9 mouse cellular contexts compared by ENCODE assay signal in the genomic region with DNA sequence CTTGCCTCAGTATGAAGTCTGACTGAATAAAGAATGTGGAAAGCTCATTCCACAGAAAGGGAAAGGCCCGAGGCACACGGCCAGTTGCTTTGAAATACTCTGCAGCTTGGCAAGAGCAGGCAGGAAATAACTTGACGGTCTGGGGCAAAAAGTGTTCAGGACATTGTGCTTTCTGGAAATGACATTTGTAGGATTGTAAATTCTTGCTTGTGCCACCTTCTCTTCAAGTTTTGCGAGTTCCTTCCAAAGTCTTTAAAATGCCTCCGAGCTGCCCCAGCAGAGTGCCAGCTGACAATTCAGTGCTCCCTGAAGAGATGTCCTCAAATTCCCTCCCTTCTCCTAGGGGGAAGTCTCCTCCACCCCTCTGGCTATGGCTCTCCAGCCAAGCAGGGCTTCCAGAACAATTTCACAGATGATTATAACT. TPM values are rescaled to one million over a fixed set of nuclear protein-coding genes. Genes with fewer than 3 reads are reported as not detected.
DNase-seq lines count a peak whose midpoint lies in the region; ATAC-seq and TF ChIP-seq lines count a peak whose summit lies in the region.
"Had no signal": no experiment of that assay in that cellular context is flagged by ENCODE, and none has a peak within 500 bp of the region (broad histone marks: within the 10 kb centered on the region; RNA-seq: fewer than 3 reads in every experiment).

No protein-coding gene starts in this region.

- no peak overlapping the region for H3K4me2 ChIP-seq in limb, embryonic 12.5 days
- H3K4me2 ChIP-seq in forebrain, embryonic 16.5 days (ENCODE audit: low read length): no peak overlapping the region
- H3K4me2 ChIP-seq: liver, embryonic 15.5 days had no signal

- H3K9ac ChIP-seq in limb, embryonic 12.5 days (replicated peaks): no peak overlapping the region
- no peak overlapping the region for H3K9ac ChIP-seq in forebrain, embryonic 16.5 days (replicated peaks; ENCODE audit: low read depth, low read length)
- H3K9ac ChIP-seq: liver, embryonic 15.5 days had no signal

- H3K36me3 ChIP-seq in limb, embryonic 12.5 days: no peaks in the 10 kb centered on the region
- H3K36me3 ChIP-seq in limb, embryonic 10.5 days: no peaks in the 10 kb centered on the region
- no peaks in the 10 kb centered on the region for H3K36me3 ChIP-seq in forebrain, embryonic 16.5 days (ENCODE audit: control insufficient read depth, insufficient read depth)
- H3K36me3 ChIP-seq: liver, embryonic 15.5 days had no signal

- peaks cover 18% of the 10 kb centered on the region for H3K4me1 ChIP-seq in limb, embryonic 12.5 days (replicated peaks)
- H3K4me1 ChIP-seq in limb, embryonic 10.5 days: peaks cover 32% of the 10 kb centered on the region
- H3K4me1 ChIP-seq in forebrain, embryonic 16.5 days (replicated peaks; ENCODE audit: control insufficient read depth, insufficient read depth, low read length): no peaks in the 10 kb centered on the region
- H3K4me1 ChIP-seq: liver, embryonic 15.5 days had no signal

- no peak overlapping the region for H3K4me3 ChIP-seq in limb, embryonic 12.5 days (replicated peaks)
- no peak overlapping the region for H3K4me3 ChIP-seq in limb, embryonic 10.5 days
- no peak overlapping the region for H3K4me3 ChIP-seq in layer of hippocampus, adult 2 months
- no peak overlapping the region for H3K4me3 ChIP-seq in forebrain, embryonic 16.5 days (replicated peaks; ENCODE audit: low read length)
- H3K4me3 ChIP-seq: liver, embryonic 15.5 days had no signal

- DNase-seq in limb, embryonic 10.5 days (ENCODE audit: low spot score): no peak
- peak; percentile 45 for DNase-seq in fibroblast of lung, adult 2 months (ENCODE audit: low read depth)
- DNase-seq in heart, postnatal 4 days: peak; percentile 67
- DNase-seq in lung, postnatal 14 days: peak; percentile 74
- no peak for DNase-seq in layer of hippocampus, adult 2 months (ENCODE audit: low spot score in 2 of 2)
- DNase-seq in left cerebral cortex, adult 11 months (ENCODE audit: low spot score): no peak

- no peaks in the 10 kb centered on the region for H3K27me3 ChIP-seq in limb, embryonic 12.5 days
- H3K27me3 ChIP-seq in limb, embryonic 10.5 days (ENCODE audit: low read depth, poor library complexity, severe bottlenecking): no peaks in the 10 kb centered on the region
- H3K27me3 ChIP-seq in forebrain, embryonic 16.5 days (replicated peaks; ENCODE audit: control insufficient read depth, insufficient read depth, low read length): no peaks in the 10 kb centered on the region
- H3K27me3 ChIP-seq: liver, embryonic 15.5 days had no signal

- no peak for TF ChIP-seq CTCF in layer of hippocampus, adult 2 months (conservative IDR thresholded peaks at IDR 0.05)

- H3K27ac ChIP-seq in limb, embryonic 12.5 days: peak overlapping the region; percentile 53; the same call in 1 of the 2 replicates
- no peak overlapping the region for H3K27ac ChIP-seq in limb, embryonic 10.5 days
- H3K27ac ChIP-seq in layer of hippocampus, adult 2 months: no peak overlapping the region
- H3K27ac ChIP-seq in forebrain, embryonic 16.5 days (ENCODE audit: low read length): no peak overlapping the region
- H3K27ac ChIP-seq: liver, embryonic 15.5 days had no signal

- no peaks in the 10 kb centered on the region for H3K9me3 ChIP-seq in limb, embryonic 12.5 days
- H3K9me3 ChIP-seq in limb, embryonic 10.5 days (replicated peaks): no peaks in the 10 kb centered on the region
- H3K9me3 ChIP-seq in forebrain, embryonic 16.5 days (ENCODE audit: control insufficient read depth, low read length): no peaks in the 10 kb centered on the region
- H3K9me3 ChIP-seq: liver, embryonic 15.5 days had no signal

- WGBS in limb, embryonic 12.5 days: 38% methylated on average over 5 of the region's 5 CpGs
- 56% methylated on average over 5 of the region's 5 CpGs for WGBS in limb, embryonic 10.5 days
- WGBS in forebrain, embryonic 16.5 days: 51% methylated on average over 5 of the region's 5 CpGs

- ATAC-seq in limb, embryonic 12.5 days (ENCODE audit: insufficient number of reproducible peaks, insufficient read depth, low FRiP score, low TSS enrichment, low read depth): no peak
- ATAC-seq in forebrain, embryonic 16.5 days: no peak

RNA-seq across cellular contexts. Expression of a gene that starts 2.1 kb away (rescaled TPM):
- 0.95 and 1.5 TPM in 2 replicates for polyA plus RNA-seq in limb, embryonic 12.5 days (2016; fragmentation: Nextera tagmentation; extraction: Ambion mirVana)
- 0.84 and 0.88 TPM in 2 replicates for polyA plus RNA-seq in limb, embryonic 10.5 days (2016; fragmentation: Nextera tagmentation; extraction: Ambion mirVana)
- under 1 TPM; 0.79 to 0.99 TPM for total RNA-seq in heart, postnatal 4 days (2021)
- total RNA-seq in layer of hippocampus, adult 2 months (2021): 1 to 10 TPM in 1 of 2 experiments, under 1 TPM in 1; 0.32 to 1.0 TPM
- polyA plus RNA-seq in forebrain, embryonic 16.5 days (2015; fragmentation: Nextera tagmentation; extraction: Ambion mirVana): 0.08 TPM in 1 of 2 replicates, not detected in the other

RNA-seq across cellular contexts. Expression of a gene that starts 36.1 kb away (rescaled TPM):
- polyA plus RNA-seq in limb, embryonic 12.5 days (2016; fragmentation: Nextera tagmentation; extraction: Ambion mirVana): not detected in 2 replicates
- polyA plus RNA-seq in limb, embryonic 10.5 days (2016; fragmentation: Nextera tagmentation; extraction: Ambion mirVana): not detected in 2 replicates
- under 1 TPM; 0.25 to 0.41 TPM for total RNA-seq in heart, postnatal 4 days (2021)
- total RNA-seq in layer of hippocampus, adult 2 months (2021): not detected
- polyA plus RNA-seq in forebrain, embryonic 16.5 days (2015; fragmentation: Nextera tagmentation; extraction: Ambion mirVana): not detected in 2 replicates

RNA-seq across cellular contexts. Expression of a gene that starts 44.1 kb away (rescaled TPM):
- not detected in 2 replicates for polyA plus RNA-seq in limb, embryonic 12.5 days (2016; fragmentation: Nextera tagmentation; extraction: Ambion mirVana)
- polyA plus RNA-seq in limb, embryonic 10.5 days (2016; fragmentation: Nextera tagmentation; extraction: Ambion mirVana): 14.7 and 16.1 TPM in 2 replicates
- 100 to 1,000 TPM; 134 to 144 TPM for total RNA-seq in heart, postnatal 4 days (2021)
- 10 to 100 TPM; 28.5 to 38.1 TPM for total RNA-seq in layer of hippocampus, adult 2 months (2021)
- 2.1 and 7.6 TPM in 2 replicates for polyA plus RNA-seq in forebrain, embryonic 16.5 days (2015; fragmentation: Nextera tagmentation; extraction: Ambion mirVana)

Comparison
In these comparisons a context has a peak if more than half of its experiments do, and no peak if none do; other contexts are left out.
1. DNase-seq: peak in fibroblast of lung, adult 2 months (single experiment), heart, postnatal 4 days (single experiment) and lung, postnatal 14 days (single experiment); none in limb, embryonic 10.5 days (single experiment), layer of hippocampus, adult 2 months (0 of 2) and left cerebral cortex, adult 11 months (single experiment).